Mouse (Mus musculus) frontal cortex, adult (tissue): ENCODE data around the gene Capza3.
A peak's percentile ranks its signal among the peaks of the same experiment; 100 is the strongest.

Experiments used
- ATAC-seq: cut with Nextera tagmentation; 2 replicates; pipeline ENCODE4 v1.9.2; 2017; ENCODE audit warnings: mild to moderate bottlenecking, moderate library complexity, mixed read lengths; ENCODE audit not compliant: low TSS enrichment

Gene Capza3

GRCm38 (mm10) chr6:140040952-140041351 lies at the start of gene Capza3:
Capza3 (plus strand) TSS chr6:140041252.
- no peak for ATAC-seq

- ATAC-seq: no peak
Measured at GRCm38 (mm10) chr6:140005181-140005580, 35.9 kb upstream of the Capza3 start.

GRCm38 (mm10) chr6:140024404-140024803 lies 16.6 kb upstream of the Capza3 start:
- no peak for ATAC-seq

DNA sequence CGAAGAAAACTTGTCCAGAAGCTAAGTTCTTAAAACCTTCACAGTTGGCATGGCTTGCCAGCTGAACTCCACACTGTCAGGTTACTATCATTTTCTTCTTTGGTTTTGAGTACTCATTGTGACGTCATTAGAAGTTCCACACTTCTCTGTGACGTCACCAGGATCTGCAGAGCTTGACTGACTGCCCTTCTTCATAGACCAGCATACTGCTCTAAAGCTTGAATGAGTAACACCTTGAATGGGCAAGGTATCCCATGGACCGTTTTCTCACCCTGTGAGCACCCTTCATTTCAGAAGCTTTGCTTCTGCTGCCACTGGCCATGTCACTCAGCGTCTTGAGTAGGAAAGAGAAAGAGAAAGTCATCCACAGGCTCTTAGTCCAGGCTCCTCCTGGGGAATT lies 305 bp downstream of the Capza3 start, which contains the start of gene Plcz1:
Gene Plcz1 (minus strand): TSS at position 101 of the 400 bp plus-strand sequence.
- ATAC-seq: no peak

DNA sequence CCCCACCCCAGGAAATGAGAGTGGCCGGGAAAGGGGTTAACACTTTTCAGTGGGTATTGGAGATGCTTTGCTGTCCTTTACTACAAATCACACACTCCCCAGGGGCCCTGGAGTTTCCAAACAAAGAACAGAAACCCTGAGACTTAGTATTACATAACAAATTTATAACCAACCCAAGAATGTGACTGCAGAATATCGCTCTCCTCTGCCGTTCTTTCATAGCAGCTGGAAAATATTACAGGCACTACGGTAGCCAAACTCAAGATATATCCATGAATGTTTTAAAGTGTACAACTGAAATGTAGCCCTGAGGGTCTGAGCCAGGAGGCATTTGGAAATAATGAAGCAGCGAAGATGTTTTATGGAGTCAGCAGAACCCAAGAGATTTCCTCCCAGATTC lies 10.4 kb downstream of the Capza3 start:
- ATAC-seq: no peak

DNA sequence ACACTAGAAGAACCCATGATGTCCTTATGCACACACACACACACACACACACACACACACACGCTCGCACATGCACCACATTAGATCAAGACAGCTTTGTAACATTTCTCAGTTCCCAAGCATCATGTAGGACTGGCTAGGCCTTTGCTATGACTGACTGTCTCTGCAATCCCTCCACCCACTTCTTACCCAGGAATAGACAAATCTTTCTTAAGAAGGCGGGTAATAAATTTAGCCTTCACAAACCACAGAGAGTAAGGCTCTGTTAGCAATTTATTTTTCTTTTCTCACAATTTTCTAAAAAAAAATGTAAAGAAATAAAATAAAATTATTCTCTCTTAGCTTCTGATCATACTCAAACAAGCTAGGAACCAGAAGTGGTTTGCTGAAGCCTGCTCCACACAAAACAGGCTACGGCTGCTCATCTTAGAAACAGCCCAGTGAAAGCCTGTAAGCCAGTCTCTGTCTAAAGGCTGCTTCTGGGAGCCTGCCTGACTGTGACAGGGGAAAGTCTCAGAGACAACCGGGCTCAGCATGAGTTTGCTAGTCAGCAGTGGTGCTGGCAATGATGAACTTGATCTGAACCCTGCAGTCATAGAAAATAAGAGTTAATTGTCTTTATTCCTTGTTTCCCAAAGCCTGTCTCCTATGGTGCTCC lies 13.3 kb downstream of the Capza3 start:
- peak; percentile 83 for ATAC-seq

DNA sequence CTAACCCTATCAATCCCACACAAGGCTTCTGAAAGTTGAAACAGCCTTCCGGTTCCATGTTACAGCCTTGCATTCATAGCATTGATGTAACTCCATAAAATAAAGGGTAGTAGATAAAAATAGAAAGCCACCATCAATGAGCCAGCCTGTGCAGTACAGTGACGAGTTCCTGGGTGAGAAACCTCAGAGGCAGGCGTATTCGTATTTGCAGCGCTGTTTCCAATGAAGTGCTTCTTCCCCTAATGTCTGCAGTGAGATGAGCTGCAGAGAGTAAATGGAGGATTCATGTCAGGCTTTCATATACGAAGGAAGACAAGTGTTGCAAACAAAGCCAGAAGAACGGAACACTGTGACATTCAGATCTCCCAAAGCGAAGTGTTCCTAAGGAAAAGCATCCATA lies 28.1 kb downstream of the Capza3 start:
- ATAC-seq: peak; percentile 96

GRCm38 (mm10) chr6:140080933-140081332 lies 39.9 kb downstream of the Capza3 start:
- no peak for ATAC-seq

DNA sequence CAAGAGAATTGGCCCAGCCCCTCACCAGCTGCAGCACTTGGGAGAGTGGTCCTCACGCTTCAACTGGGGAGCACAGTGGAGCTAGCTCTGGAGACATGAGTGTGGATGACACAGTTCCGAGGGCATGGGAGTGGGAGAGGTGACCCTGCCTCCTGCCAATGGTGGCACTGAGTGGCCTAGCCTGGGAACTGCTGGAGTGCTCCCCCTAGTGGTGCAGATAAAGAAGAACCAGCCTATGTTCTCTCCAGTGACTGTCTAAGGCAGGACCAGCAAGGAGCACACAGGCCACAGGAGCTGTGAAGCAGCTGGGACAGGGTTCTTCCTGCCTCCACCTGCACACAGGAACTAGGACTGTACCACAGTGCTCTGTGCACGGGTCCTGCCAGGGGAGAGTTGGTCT lies 40.7 kb downstream of the Capza3 start:
- peak; percentile 77 for ATAC-seq

DNA sequence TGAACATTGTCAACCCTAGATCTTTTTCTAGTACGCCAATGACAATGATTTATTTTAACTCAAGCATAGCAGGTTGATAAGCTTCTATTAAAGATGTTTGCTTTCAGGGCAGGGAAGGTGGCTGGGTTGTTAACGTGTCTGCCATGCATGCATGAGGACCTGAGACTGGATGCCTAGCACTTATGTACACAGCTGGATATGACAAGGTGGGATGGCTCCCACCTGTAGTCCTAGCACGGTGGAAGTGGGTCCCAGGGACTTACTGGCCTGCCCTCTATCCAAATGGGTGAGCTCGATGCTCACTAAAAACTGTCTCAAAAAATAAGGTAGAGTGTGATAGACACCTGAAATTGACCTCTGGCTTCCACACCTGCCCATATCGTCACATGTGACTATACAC lies 48.8 kb downstream of the Capza3 start:
- ATAC-seq: no peak
